Mouse (Mus musculus) forebrain, embryonic 11.5 days (tissue): Measurements from ENCODE around the gene Dnttip1. TPM values are rescaled to one million over a fixed set of nuclear protein-coding genes. Genes with fewer than 3 reads are reported as not detected.
A peak's percentile ranks its signal among the peaks of the same experiment; 100 is the strongest.

Experiments
- ATAC-seq: fragments of 200-750 bp; cut with Nextera tagmentation; replicated peaks from 2 replicates; pipeline ENCODE4 v1.8.0; 2017; ENCODE audit warnings: moderate TSS enrichment; ENCODE audit not compliant: low FRiP score
- DNase-seq: peaks from one replicate; pipeline ENCODE4 v3.0.0-alpha.2; 2017; ENCODE audit warnings: low spot score
- H3K27ac ChIP-seq: fragments of 300-500 bp; sonication (generic); 2 replicates; pipeline ENCODE4 v1.5.1; 2014; ENCODE audit warnings: low read depth, low read length
- H3K27me3 ChIP-seq: fragments of 300-500 bp; sonication (generic); 2 replicates; pipeline ENCODE4 v1.6.1; 2014; ENCODE audit warnings: mild to moderate bottlenecking, low read length, mixed read lengths; ENCODE audit not compliant: control insufficient read depth, insufficient read depth
- H3K36me3 ChIP-seq: fragments of 300-500 bp; sonication (generic); 2 replicates; pipeline ENCODE4 v1.6.1; 2014; ENCODE audit warnings: mild to moderate bottlenecking, low read length, moderate library complexity, mixed read lengths; ENCODE audit not compliant: control insufficient read depth, insufficient read depth
- H3K4me1 ChIP-seq: fragments of 300-500 bp; sonication (generic); replicated peaks from 2 replicates; pipeline ENCODE4 v1.6.1; 2014; ENCODE audit warnings: low read length, mixed read lengths; ENCODE audit not compliant: control insufficient read depth, insufficient read depth
- H3K4me2 ChIP-seq: fragments of 300-500 bp; sonication (generic); 2 replicates; pipeline ENCODE4 v1.6.1; 2014; ENCODE audit warnings: low read depth, mild to moderate bottlenecking, low read length, moderate library complexity, mixed read lengths; ENCODE audit not compliant: severe bottlenecking
- H3K4me3 ChIP-seq: fragments of 300-500 bp; sonication (generic); 2 replicates; pipeline ENCODE4 v1.5.1; 2014; ENCODE audit warnings: low read depth, low read length
- H3K9ac ChIP-seq: fragments of 300-500 bp; sonication (generic); 2 replicates; pipeline ENCODE4 v1.6.1; 2014; ENCODE audit warnings: low read length
- H3K9me3 ChIP-seq: fragments of 300-500 bp; sonication (generic); 2 replicates; pipeline ENCODE4 v1.6.1; 2016; ENCODE audit warnings: low read length, mixed read lengths; ENCODE audit not compliant: control insufficient read depth
- WGBS: fragments of 180-500 bp; shearing (Covaris S2); extraction: QIAGEN DNeasy Blood & Tissue Kit; methylation state at CpG from one replicate; pipeline ENCODE4 v1.1.7; 2014; 5-methylcytosine and 5-hydroxymethylcytosine counted together
- polyA plus RNA-seq: library from polyadenylated mRNA; unstranded; fragments of >200 nt; fragmentation: Nextera tagmentation; extraction: Ambion mirVana; gene quantifications from 2 replicates; pipeline ENCODE4 v1.2.1, GENCODE M21; 2014

Gene Dnttip1
- polyA plus RNA-seq, 1 experiment from 2014 or later, result 80.3 TPM

GRCm38 (mm10) chr2:164770279-164770678, 24.5 kb downstream of the Dnttip1 start:
- Histone ChIP-seq H3K36me3 (peaks cover 9% of the 10 kb centered on the region), H3K4me1 (peaks cover 15% of the 10 kb centered on the region), H3K27me3 (no peaks in the 10 kb centered on the region), H3K9ac (peak overlapping the region; percentile 96), H3K4me3 (peak overlapping the region; percentile 95), H3K9me3 (no peaks in the 10 kb centered on the region), H3K27ac (no peak overlapping the region), H3K4me2 (peak overlapping the region; percentile 64)
- DNase-seq (peak; percentile 50), ATAC-seq (no peak)
- WGBS, result 6% methylated on average over 15 of the region's 15 CpGs

- H3K9me3 ChIP-seq, result no peaks in the 10 kb centered on the region
- H3K9ac ChIP-seq, result peak overlapping the region; percentile 96
- peak overlapping the region; percentile 64 for H3K4me2 ChIP-seq
- ATAC-seq (no peak), DNase-seq (peak; percentile 48)
- peaks cover 15% of the 10 kb centered on the region for H3K4me1 ChIP-seq
- H3K4me3 ChIP-seq, result peak overlapping the region; percentile 95
- peaks cover 9% of the 10 kb centered on the region for H3K36me3 ChIP-seq
- no peak overlapping the region for H3K27ac ChIP-seq
- WGBS, result 81% methylated on average over 8 of the region's 8 CpGs
- no peaks in the 10 kb centered on the region for H3K27me3 ChIP-seq
Observed at GRCm38 (mm10) chr2:164771123-164771522, 25.3 kb downstream of the Dnttip1 start.

- Histone ChIP-seq H3K27me3 (no peaks in the 10 kb centered on the region), H3K9me3 (no peaks in the 10 kb centered on the region), H3K27ac (no peak overlapping the region), H3K4me2 (no peak overlapping the region), H3K9ac (no peak overlapping the region), H3K36me3 (peaks cover 9% of the 10 kb centered on the region), H3K4me3 (no peak overlapping the region), H3K4me1 (peaks cover 15% of the 10 kb centered on the region)
- DNase-seq, result no peak
- 79% methylated on average over 14 of the region's 14 CpGs for WGBS
- ATAC-seq, result no peak
Observed at GRCm38 (mm10) chr2:164773229-164773988, 27.6 kb downstream of the Dnttip1 start.

- no peak overlapping the region for H3K27ac ChIP-seq
- H3K4me3 ChIP-seq, result no peak overlapping the region
- ATAC-seq (no peak), DNase-seq (no peak)
- no peaks in the 10 kb centered on the region for H3K27me3 ChIP-seq
- H3K4me1 ChIP-seq, result peaks cover 15% of the 10 kb centered on the region
- H3K4me2 ChIP-seq, result no peak overlapping the region
- no peaks in the 10 kb centered on the region for H3K9me3 ChIP-seq
- H3K36me3 ChIP-seq, result peaks cover 9% of the 10 kb centered on the region
- WGBS, result 93% methylated on average over 5 of the region's 5 CpGs
- H3K9ac ChIP-seq, result no peak overlapping the region
Observed at GRCm38 (mm10) chr2:164773989-164774364, 28.2 kb downstream of the Dnttip1 start.

- Histone ChIP-seq H3K9me3 (no peaks in the 10 kb centered on the region), H3K36me3 (peaks cover 9% of the 10 kb centered on the region), H3K27me3 (no peaks in the 10 kb centered on the region), H3K9ac (no peak overlapping the region), H3K27ac (no peak overlapping the region), H3K4me3 (no peak overlapping the region), H3K4me2 (no peak overlapping the region), H3K4me1 (peaks cover 10% of the 10 kb centered on the region)
- WGBS, result 91% methylated on average over 6 of the region's 6 CpGs
- DNase-seq (no peak), ATAC-seq (no peak)
Observed at GRCm38 (mm10) chr2:164776130-164776529, 30.3 kb downstream of the Dnttip1 start.

GRCm38 (mm10) chr2:164776801-164777200, 31.0 kb downstream of the Dnttip1 start:
- ATAC-seq, result no peak
- whole genome bisulfite sequencing, result 71% methylated on average over 17 of the region's 17 CpGs
- Histone ChIP-seq H3K4me3 (no peak overlapping the region), H3K36me3 (peaks cover 6% of the 10 kb centered on the region), H3K9me3 (no peaks in the 10 kb centered on the region), H3K9ac (no peak overlapping the region), H3K4me1 (peaks cover 5% of the 10 kb centered on the region; the same call in 1 of the 2 replicates), H3K27me3 (no peaks in the 10 kb centered on the region), H3K4me2 (no peak overlapping the region), H3K27ac (no peak overlapping the region)
- DNase-seq, result no peak

GRCm38 (mm10) chr2:164777246-164778014, 31.6 kb downstream of the Dnttip1 start:
- no peak overlapping the region for H3K9ac ChIP-seq
- no peaks in the 10 kb centered on the region; the same call in 1 of the 2 replicates for H3K36me3 ChIP-seq
- H3K27ac ChIP-seq, result no peak overlapping the region
- no peak overlapping the region for H3K4me2 ChIP-seq
- H3K27me3 ChIP-seq, result no peaks in the 10 kb centered on the region
- ATAC-seq (no peak), DNase-seq (no peak)
- 83% methylated on average over 30 of the region's 30 CpGs for WGBS
- H3K9me3 ChIP-seq, result no peaks in the 10 kb centered on the region
- H3K4me1 ChIP-seq, result no peaks in the 10 kb centered on the region
- no peak overlapping the region for H3K4me3 ChIP-seq

- Histone ChIP-seq H3K27me3 (no peaks in the 10 kb centered on the region), H3K9me3 (no peaks in the 10 kb centered on the region), H3K27ac (no peak overlapping the region), H3K4me2 (no peak overlapping the region), H3K4me1 (no peaks in the 10 kb centered on the region), H3K4me3 (no peak overlapping the region), H3K9ac (no peak overlapping the region), H3K36me3 (no peaks in the 10 kb centered on the region)
- DNase-seq, result no peak
- ATAC-seq, result no peak
- 92% methylated on average over 11 of the region's 11 CpGs for WGBS
Observed at GRCm38 (mm10) chr2:164778015-164778287, 32.2 kb downstream of the Dnttip1 start.
